Mouse (Mus musculus) liver, embryonic 16.5 days (tissue): Measurements from ENCODE around the gene Lep. TPM values are rescaled to one million over a fixed set of nuclear protein-coding genes. Genes with fewer than 3 reads are reported as not detected.

Source experiments
- ATAC-seq: fragments of 200-750 bp; cut with Nextera tagmentation; 2 replicates; pipeline ENCODE4 v1.8.0; 2017; ENCODE audit warnings: low read depth, mild to moderate bottlenecking, moderate number of reproducible peaks, moderate library complexity
- H3K27ac ChIP-seq: fragments of 300-500 bp; sonication (generic); 2 replicates; pipeline ENCODE4 v1.5.1; 2014; ENCODE audit warnings: mild to moderate bottlenecking, low read length
- H3K27me3 ChIP-seq: fragments of 300-500 bp; sonication (generic); 2 replicates; pipeline ENCODE4 v1.6.1; 2014; ENCODE audit warnings: low read depth, low read length, mixed read lengths; ENCODE audit not compliant: control insufficient read depth, insufficient read depth
- H3K36me3 ChIP-seq: fragments of 300-500 bp; sonication (generic); 2 replicates; pipeline ENCODE4 v1.6.1; 2014; ENCODE audit warnings: mild to moderate bottlenecking; ENCODE audit not compliant: control insufficient read depth, insufficient read depth
- H3K4me1 ChIP-seq: fragments of 300-500 bp; sonication (generic); 2 replicates; pipeline ENCODE4 v1.6.1; 2014; ENCODE audit warnings: low read depth, low read length, mixed read lengths; ENCODE audit not compliant: control insufficient read depth
- H3K4me2 ChIP-seq: fragments of 300-500 bp; sonication (generic); 2 replicates; pipeline ENCODE4 v1.6.1; 2014; ENCODE audit warnings: low read depth, low read length, mixed read lengths
- H3K4me3 ChIP-seq: fragments of 300-500 bp; sonication (generic); 2 replicates; pipeline ENCODE4 v1.5.1; 2014; ENCODE audit warnings: low read depth, mild to moderate bottlenecking, low read length
- H3K9ac ChIP-seq: fragments of 300-500 bp; sonication (generic); 2 replicates; pipeline ENCODE4 v1.6.1; 2014; ENCODE audit warnings: low read depth, low read length
- H3K9me3 ChIP-seq: fragments of 300-500 bp; sonication (generic); replicated peaks from 2 replicates; pipeline ENCODE4 v1.6.1; 2016; ENCODE audit warnings: low read length; ENCODE audit not compliant: control insufficient read depth
- WGBS: fragments of 180-500 bp; shearing (Covaris S2); extraction: QIAGEN DNeasy Blood & Tissue Kit; methylation state at CpG from one replicate; pipeline ENCODE4 v1.1.7; 2014; ENCODE audit not compliant: insufficient replicate concordance; 5-methylcytosine and 5-hydroxymethylcytosine counted together
- polyA plus RNA-seq: library from polyadenylated mRNA; unstranded; fragments of >200 nt; fragmentation: Nextera tagmentation; extraction: Ambion mirVana; gene quantifications from 2 replicates; pipeline ENCODE4 v1.2.1, GENCODE M21; 2015

The Lep gene
- polyA plus RNA-seq, 1 experiment from 2014 or later = not detected

DNA sequence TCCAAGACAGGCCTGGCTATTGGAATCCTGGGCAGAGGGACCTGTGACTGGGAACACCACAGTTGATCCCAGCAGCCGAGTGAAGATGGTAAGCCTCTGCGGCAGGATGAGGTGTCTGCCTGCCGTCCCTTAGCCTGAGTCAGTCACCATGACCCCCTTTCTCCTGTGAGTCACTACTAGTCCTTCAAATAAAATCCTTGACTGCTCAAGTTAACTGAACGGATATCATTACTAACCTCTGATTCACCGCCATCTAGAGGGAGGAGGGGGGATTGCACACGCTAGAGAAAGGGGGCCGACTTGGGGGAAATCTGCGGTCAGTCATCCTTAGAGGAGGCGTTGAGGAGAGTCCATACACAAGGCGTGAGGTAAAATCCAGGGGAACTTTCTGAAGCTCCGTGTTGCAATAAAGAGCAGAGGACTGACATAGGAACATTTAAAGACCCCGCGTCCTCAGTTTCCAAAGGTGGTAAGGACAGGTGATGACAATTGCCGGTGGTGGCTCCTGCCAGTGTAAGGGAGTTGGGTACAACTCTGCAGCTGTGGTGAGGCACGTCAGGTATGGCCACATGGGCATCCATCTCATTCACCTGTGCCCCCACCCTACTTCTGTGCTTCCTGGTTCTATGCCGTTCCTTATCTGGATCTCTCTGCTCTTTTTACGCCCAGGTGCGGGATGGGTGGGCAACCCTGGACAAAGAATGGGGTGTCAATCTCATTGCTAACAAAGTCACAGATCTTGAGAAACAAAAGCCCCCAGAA lies 36.6 kb upstream of the Lep start:
- Histone ChIP-seq H3K27me3 (no peaks in the 10 kb centered on the region; the same call in none of the 2 replicates), H3K36me3 (no peaks in the 10 kb centered on the region), H3K27ac (no peak overlapping the region), H3K4me1 (no peaks in the 10 kb centered on the region), H3K4me3 (no peak overlapping the region), H3K9ac (no peak overlapping the region), H3K4me2 (no peak overlapping the region), H3K9me3 (no peaks in the 10 kb centered on the region)
- ATAC-seq = no peak
- 25% methylated on average over 18 of the region's 18 CpGs for WGBS

DNA sequence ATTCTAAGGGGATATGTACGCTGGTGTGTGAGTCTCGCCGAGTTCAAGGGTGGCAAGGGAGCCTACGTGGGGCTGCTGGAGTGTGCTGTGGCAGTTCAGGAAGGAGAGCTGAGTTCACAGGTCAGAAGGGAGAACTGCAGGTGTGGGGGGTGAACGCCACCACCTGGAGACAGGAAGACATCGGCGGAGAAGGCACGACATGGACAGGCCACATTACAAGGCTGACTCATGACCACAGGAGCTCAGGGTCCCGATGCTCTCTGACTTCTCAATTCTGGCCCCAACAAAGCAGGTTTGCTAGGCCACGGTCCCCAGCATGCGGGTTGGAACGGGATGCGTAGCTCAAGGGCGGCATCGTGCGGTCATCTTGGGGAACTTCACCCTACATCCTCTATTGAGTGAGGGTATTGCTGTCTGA lies 36.0 kb upstream of the Lep start:
- ATAC-seq = no peak
- H3K9me3 ChIP-seq = no peaks in the 10 kb centered on the region
- H3K4me2 ChIP-seq = no peak overlapping the region
- no peak overlapping the region for H3K27ac ChIP-seq
- 6% methylated on average over 16 of the region's 16 CpGs for WGBS
- H3K9ac ChIP-seq = no peak overlapping the region
- no peaks in the 10 kb centered on the region for H3K4me1 ChIP-seq
- H3K4me3 ChIP-seq = no peak overlapping the region
- no peaks in the 10 kb centered on the region for H3K36me3 ChIP-seq
- no peaks in the 10 kb centered on the region; the same call in none of the 2 replicates for H3K27me3 ChIP-seq

DNA sequence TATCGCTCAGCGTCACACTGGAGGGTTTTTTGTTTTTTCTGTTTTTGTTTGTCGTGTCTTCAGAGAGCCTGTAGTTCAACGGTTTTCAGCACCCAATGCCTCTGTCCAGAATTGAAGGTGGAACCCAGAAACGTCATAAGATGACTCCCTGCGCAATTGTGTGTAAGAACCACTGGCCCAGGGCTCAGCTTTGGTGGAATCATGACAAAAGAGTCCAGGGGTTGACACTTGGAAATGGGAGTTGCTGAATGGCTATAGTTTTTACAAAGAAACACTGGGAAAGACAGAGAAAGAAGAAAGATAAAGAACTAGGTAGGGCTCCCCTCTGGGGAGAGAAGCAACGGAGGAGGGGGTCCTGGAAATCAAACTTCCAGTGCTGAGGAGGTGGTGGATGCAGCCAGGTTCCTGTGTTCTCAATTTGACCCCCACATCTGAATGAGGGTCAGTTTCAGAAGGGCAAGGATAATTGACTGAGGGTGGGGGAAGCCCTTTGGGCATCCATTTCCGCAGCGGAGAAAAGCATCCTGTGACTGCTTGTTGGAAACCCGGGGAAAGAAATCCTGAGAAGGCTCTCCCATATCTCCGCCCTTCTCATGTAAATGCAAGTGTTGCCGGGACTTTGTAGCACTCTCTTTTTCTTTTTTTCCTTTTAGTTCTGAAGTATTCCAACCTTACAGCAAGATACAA lies 34.1 kb upstream of the Lep start:
- no peak for ATAC-seq
- no peaks in the 10 kb centered on the region for H3K4me1 ChIP-seq
- H3K9me3 ChIP-seq = no peaks in the 10 kb centered on the region
- no peak overlapping the region for H3K9ac ChIP-seq
- no peaks in the 10 kb centered on the region for H3K36me3 ChIP-seq
- no peak overlapping the region for H3K4me2 ChIP-seq
- WGBS = 33% methylated on average over 12 of the region's 12 CpGs
- no peak overlapping the region for H3K4me3 ChIP-seq
- H3K27me3 ChIP-seq = no peaks in the 10 kb centered on the region; the same call in none of the 2 replicates
- H3K27ac ChIP-seq = no peak overlapping the region

DNA sequence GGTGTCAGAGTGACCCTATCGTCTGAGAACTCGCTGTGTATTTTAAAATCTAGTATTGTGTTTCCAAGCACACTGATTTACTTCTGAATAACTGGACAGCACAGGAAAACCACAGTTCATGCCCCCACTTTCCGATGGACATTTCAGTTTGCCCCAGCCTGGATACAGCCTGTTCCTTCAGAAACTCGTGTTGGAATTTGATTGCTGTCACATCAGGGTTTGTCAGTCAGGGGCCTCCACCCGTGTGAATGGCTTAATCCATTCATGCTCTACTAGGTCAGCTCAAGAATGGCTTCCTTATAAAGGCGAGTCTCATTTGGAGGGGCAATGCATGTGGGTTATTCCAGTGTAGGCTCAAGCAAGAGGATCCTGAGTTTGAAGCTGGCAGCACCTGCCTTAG lies 33.3 kb upstream of the Lep start:
- no peak for ATAC-seq
- Histone ChIP-seq H3K9me3 (no peaks in the 10 kb centered on the region), H3K36me3 (no peaks in the 10 kb centered on the region), H3K4me2 (no peak overlapping the region), H3K27me3 (no peaks in the 10 kb centered on the region; the same call in none of the 2 replicates), H3K9ac (no peak overlapping the region), H3K27ac (no peak overlapping the region), H3K4me1 (no peaks in the 10 kb centered on the region), H3K4me3 (no peak overlapping the region)
- 33% methylated on average over 6 of the region's 6 CpGs for WGBS

DNA sequence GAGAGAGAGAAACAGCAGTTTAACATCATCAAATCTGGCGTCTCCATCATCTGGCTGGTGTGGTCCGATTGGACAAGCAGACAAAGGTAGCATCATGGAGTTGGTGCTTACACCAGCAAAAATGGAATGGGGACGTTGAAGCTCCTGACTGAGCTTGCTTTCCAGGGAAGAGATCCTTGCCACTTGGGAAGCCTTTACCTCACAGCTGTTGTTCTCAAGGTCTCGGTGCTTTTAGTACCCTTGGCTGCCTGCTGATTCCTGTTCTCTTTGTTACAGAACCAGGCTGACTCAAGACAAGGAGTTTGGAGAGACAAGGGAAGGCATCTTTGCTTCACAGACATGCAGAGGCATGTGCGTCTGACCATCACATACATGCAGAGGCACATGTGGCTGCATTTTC lies 31.9 kb upstream of the Lep start:
- ATAC-seq = no peak
- no peak overlapping the region for H3K4me3 ChIP-seq
- no peak overlapping the region for H3K27ac ChIP-seq
- no peak overlapping the region for H3K4me2 ChIP-seq
- H3K9me3 ChIP-seq = no peaks in the 10 kb centered on the region
- H3K27me3 ChIP-seq = no peaks in the 10 kb centered on the region; the same call in 1 of the 2 replicates
- H3K9ac ChIP-seq = no peak overlapping the region
- no peaks in the 10 kb centered on the region for H3K36me3 ChIP-seq
- 45% methylated on average over 5 of the region's 5 CpGs for WGBS
- no peaks in the 10 kb centered on the region for H3K4me1 ChIP-seq

DNA sequence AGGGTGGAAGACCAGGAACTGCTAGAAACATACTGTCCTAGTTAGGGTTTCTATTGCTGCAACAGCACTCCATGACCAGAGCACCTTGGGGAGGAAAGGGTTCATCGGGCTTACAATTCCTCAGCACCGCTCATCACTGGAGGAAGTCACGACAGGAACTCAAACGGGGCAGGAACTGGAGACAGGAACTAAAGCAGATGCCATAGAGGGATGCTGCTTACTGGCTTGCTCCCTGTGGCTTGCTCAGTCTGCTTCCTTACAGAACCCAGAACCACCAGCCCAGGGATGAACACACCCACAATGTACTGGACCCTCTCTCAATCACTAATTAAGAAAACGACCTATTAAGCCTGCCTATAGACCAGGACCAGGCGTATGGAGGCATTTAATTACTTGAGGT lies 30.5 kb upstream of the Lep start:
- H3K4me3 ChIP-seq = no peak overlapping the region
- H3K4me1 ChIP-seq = no peaks in the 10 kb centered on the region
- H3K9me3 ChIP-seq = no peaks in the 10 kb centered on the region
- WGBS = 50% methylated on average over 6 of the region's 6 CpGs
- no peak overlapping the region for H3K9ac ChIP-seq
- H3K36me3 ChIP-seq = no peaks in the 10 kb centered on the region
- no peaks in the 10 kb centered on the region; the same call in 1 of the 2 replicates for H3K27me3 ChIP-seq
- H3K4me2 ChIP-seq = no peak overlapping the region
- no peak for ATAC-seq
- no peak overlapping the region for H3K27ac ChIP-seq

DNA sequence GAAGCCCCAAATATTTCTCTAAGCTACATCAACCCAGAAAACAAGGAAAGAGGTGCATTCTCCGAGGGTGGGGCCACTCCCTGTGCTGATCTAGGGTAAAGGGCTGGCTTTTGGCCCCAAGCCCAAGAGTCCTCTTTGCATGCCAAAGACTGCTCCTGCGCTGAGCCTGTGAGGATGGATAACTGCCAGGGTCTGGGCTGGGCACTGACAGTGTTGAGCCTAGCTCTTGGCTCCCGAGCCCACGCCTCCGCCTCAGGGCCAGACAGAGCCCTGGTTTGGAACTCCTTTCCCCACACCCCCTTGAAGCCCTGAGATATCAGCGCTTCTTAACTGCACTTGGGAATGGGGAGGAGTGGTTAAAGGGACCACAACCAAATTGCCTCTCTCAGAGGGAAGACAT lies 28.8 kb upstream of the Lep start:
- no peaks in the 10 kb centered on the region for H3K36me3 ChIP-seq
- no peaks in the 10 kb centered on the region for H3K9me3 ChIP-seq
- no peak overlapping the region for H3K4me3 ChIP-seq
- no peak overlapping the region for H3K4me2 ChIP-seq
- no peak for ATAC-seq
- H3K27ac ChIP-seq = no peak overlapping the region
- no peaks in the 10 kb centered on the region for H3K4me1 ChIP-seq
- WGBS = 63% methylated on average over 6 of the region's 6 CpGs
- H3K9ac ChIP-seq = no peak overlapping the region
- no peaks in the 10 kb centered on the region for H3K27me3 ChIP-seq

DNA sequence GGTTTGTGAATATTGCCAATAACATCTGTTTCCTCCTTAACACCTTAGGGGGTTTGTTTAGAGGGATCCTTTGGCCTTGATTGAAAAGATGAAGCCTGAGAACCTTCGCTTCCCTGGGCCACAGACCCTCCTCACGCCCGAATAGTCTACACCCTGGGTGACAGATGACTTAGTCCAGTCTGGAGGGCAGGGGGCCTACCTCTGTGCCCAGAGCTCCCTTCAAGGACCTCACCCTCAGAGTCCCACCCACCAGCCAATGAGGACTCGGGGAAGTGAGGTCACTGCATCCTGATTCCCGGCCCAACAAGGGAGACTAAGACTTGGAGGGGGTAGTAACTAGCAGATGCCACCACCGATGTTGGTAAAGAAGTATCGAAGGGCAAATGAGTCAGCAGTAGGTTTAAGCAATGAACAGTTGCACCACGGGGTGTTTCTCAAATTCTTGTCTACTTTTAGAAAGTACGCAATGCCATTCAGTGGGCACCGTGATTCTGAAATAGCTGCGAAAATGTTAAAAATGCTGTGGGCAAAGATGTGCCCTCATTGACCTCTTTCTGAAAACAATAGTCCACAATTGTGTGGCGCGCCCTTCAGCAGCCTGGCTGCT lies 28.2 kb upstream of the Lep start:
- Histone ChIP-seq H3K9me3 (no peaks in the 10 kb centered on the region), H3K27me3 (no peaks in the 10 kb centered on the region), H3K4me3 (no peak overlapping the region), H3K36me3 (no peaks in the 10 kb centered on the region), H3K27ac (no peak overlapping the region), H3K9ac (no peak overlapping the region), H3K4me1 (no peaks in the 10 kb centered on the region), H3K4me2 (no peak overlapping the region)
- no peak for ATAC-seq
- whole genome bisulfite sequencing = 70% methylated on average over 13 of the region's 13 CpGs

DNA sequence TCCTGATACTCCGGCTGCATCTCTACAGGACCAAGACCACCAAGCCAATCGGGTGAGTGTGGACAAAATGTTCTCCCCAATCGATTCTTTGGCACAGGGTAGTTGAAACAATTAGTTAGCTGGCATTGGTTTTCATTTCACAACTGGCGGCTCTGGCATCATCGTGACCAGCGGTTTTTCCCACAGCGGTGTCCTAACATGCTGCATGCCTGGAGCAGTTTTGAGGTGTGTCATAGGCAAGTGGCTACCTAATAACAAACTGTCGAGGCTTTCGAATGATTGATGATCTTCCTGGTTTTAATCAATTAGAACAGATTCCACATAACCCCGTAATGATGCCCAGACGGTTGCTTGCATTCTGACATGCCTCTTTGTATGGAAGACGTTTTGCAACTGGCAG lies 27.6 kb upstream of the Lep start:
- no peaks in the 10 kb centered on the region for H3K27me3 ChIP-seq
- H3K27ac ChIP-seq = no peak overlapping the region
- no peaks in the 10 kb centered on the region for H3K9me3 ChIP-seq
- H3K4me3 ChIP-seq = no peak overlapping the region
- WGBS = 76% methylated on average over 12 of the region's 12 CpGs
- H3K36me3 ChIP-seq = no peaks in the 10 kb centered on the region
- H3K9ac ChIP-seq = no peak overlapping the region
- ATAC-seq = no peak
- no peaks in the 10 kb centered on the region for H3K4me1 ChIP-seq
- no peak overlapping the region for H3K4me2 ChIP-seq
